19 mouse cellular contexts compared by ENCODE assay signal in the genomic region with DNA sequence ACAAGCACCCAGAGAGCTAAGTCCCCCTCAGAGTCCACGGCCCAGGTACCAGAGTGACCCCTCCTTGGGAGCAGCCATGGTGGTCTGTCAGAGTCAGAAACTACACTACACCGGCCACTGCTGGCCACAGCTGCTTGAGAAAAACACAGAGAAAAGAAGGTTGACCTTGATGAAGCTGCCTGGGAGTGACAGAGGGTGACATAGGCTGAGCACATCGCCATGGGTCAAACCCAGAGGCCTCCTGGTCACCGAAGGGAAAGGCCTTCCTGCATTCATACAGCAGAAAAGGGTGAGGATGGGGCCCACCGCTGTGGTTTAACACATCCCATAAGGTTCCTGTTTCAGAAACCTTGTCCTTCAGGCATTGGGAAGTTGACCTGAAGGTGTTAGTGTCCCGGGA.
DNase-seq lines count a peak whose midpoint lies in the region; ATAC-seq and TF ChIP-seq lines count a peak whose summit lies in the region.
"Had no signal": no experiment of that assay in that cellular context is flagged by ENCODE, and none has a peak within 500 bp of the region (broad histone marks: within the 10 kb centered on the region; RNA-seq: fewer than 3 reads in every experiment).

No protein-coding gene starts in this region.

- no peak overlapping the region for H3K4me2 ChIP-seq in hindbrain, embryonic 12.5 days (replicated peaks)
- no peak overlapping the region for H3K4me2 ChIP-seq in midbrain, embryonic 11.5 days
- no peak overlapping the region for H3K4me2 ChIP-seq in midbrain, postnatal 0 days (ENCODE audit: low read depth, low read length, poor library complexity, severe bottlenecking)
- H3K4me2 ChIP-seq: embryonic facial prominence, embryonic 12.5 days; forebrain, embryonic 13.5 days; forebrain, embryonic 15.5 days had no signal

- TF ChIP-seq CTCF in midbrain, postnatal 0 days (IDR thresholded peaks at IDR 0.05) = no peak

- no peak overlapping the region for H3K9ac ChIP-seq in hindbrain, embryonic 12.5 days
- no peak overlapping the region for H3K9ac ChIP-seq in midbrain, embryonic 11.5 days (ENCODE audit: low read length)
- H3K9ac ChIP-seq in midbrain, postnatal 0 days (replicated peaks; ENCODE audit: low read length, poor library complexity, severe bottlenecking) = no peak overlapping the region
- H3K9ac ChIP-seq: embryonic facial prominence, embryonic 12.5 days; forebrain, embryonic 13.5 days; forebrain, embryonic 15.5 days; forebrain, postnatal 0 days had no signal

- 62% methylated on average over 6 of the region's 6 CpGs for WGBS in hindbrain, embryonic 10.5 days
- 66% methylated on average over 6 of the region's 6 CpGs for WGBS in hindbrain, embryonic 12.5 days
- 66% methylated on average over 6 of the region's 6 CpGs for WGBS in midbrain, embryonic 11.5 days
- WGBS in midbrain, postnatal 0 days = 86% methylated on average over 6 of the region's 6 CpGs
- WGBS in limb, embryonic 10.5 days = 80% methylated on average over 6 of the region's 6 CpGs

- H3K4me3 ChIP-seq in hindbrain, embryonic 10.5 days = no peak overlapping the region
- H3K4me3 ChIP-seq in hindbrain, embryonic 12.5 days = no peak overlapping the region
- H3K4me3 ChIP-seq in midbrain, embryonic 11.5 days (ENCODE audit: low read depth, low read length) = no peak overlapping the region
- H3K4me3 ChIP-seq in midbrain, postnatal 0 days (ENCODE audit: low read depth, low read length) = no peak overlapping the region
- no peak overlapping the region for H3K4me3 ChIP-seq in limb, embryonic 10.5 days
- H3K4me3 ChIP-seq: embryonic facial prominence, embryonic 12.5 days; forebrain, embryonic 13.5 days; forebrain, embryonic 15.5 days had no signal

- no peak for DNase-seq in hindbrain, embryonic 10.5 days (ENCODE audit: low spot score)
- peak; percentile 53 for DNase-seq in midbrain, embryonic 11.5 days (ENCODE audit: low spot score, missing footprints)
- no peak for DNase-seq in midbrain, postnatal 0 days (ENCODE audit: low spot score)
- no peak for DNase-seq in limb, embryonic 10.5 days (ENCODE audit: low spot score)
- DNase-seq: adrenal gland, adult 2 months; adrenal gland, postnatal 10 days; adrenal gland, postnatal 25 days; cerebellum, adult 11 months; cerebellum, adult 18-20 months; cerebellum, adult 8-10 months; cerebellum, adult 9-11 months; cerebellum, postnatal 14 days; cerebellum, postnatal 36 days; embryo, embryonic 11 days; forebrain, postnatal 0 days had no signal

- ATAC-seq in hindbrain, embryonic 12.5 days (ENCODE audit: low FRiP score) = no peak
- ATAC-seq in midbrain, embryonic 11.5 days (ENCODE audit: low FRiP score) = no peak
- no peak for ATAC-seq in midbrain, postnatal 0 days (ENCODE audit: low FRiP score)
- ATAC-seq: forebrain, embryonic 13.5 days; forebrain, embryonic 15.5 days; forebrain, postnatal 0 days had no signal

- H3K27me3 ChIP-seq in hindbrain, embryonic 10.5 days (ENCODE audit: insufficient read depth, poor library complexity, severe bottlenecking) = peaks cover 23% of the 10 kb centered on the region
- peaks cover 10% of the 10 kb centered on the region; the same call in 1 of the 2 replicates for H3K27me3 ChIP-seq in hindbrain, embryonic 12.5 days
- no peaks in the 10 kb centered on the region; the same call in 1 of the 2 replicates for H3K27me3 ChIP-seq in midbrain, embryonic 11.5 days (ENCODE audit: control insufficient read depth, insufficient read depth, low read length)
- H3K27me3 ChIP-seq in midbrain, postnatal 0 days (ENCODE audit: insufficient read depth, low read length) = no peaks in the 10 kb centered on the region; the same call in none of the 2 replicates
- H3K27me3 ChIP-seq in limb, embryonic 10.5 days (ENCODE audit: low read depth, poor library complexity, severe bottlenecking) = peaks cover 48% of the 10 kb centered on the region
- H3K27me3 ChIP-seq: forebrain, embryonic 15.5 days had no signal

- no peaks in the 10 kb centered on the region for H3K36me3 ChIP-seq in hindbrain, embryonic 10.5 days
- no peaks in the 10 kb centered on the region for H3K36me3 ChIP-seq in hindbrain, embryonic 12.5 days
- no peaks in the 10 kb centered on the region for H3K36me3 ChIP-seq in midbrain, embryonic 11.5 days (ENCODE audit: control insufficient read depth, insufficient read depth, low read length)
- no peaks in the 10 kb centered on the region for H3K36me3 ChIP-seq in midbrain, postnatal 0 days (ENCODE audit: insufficient read depth, low read length)
- H3K36me3 ChIP-seq in limb, embryonic 10.5 days = no peaks in the 10 kb centered on the region
- H3K36me3 ChIP-seq: embryonic facial prominence, embryonic 12.5 days; forebrain, embryonic 15.5 days had no signal

- no peaks in the 10 kb centered on the region for H3K9me3 ChIP-seq in hindbrain, embryonic 10.5 days
- no peaks in the 10 kb centered on the region for H3K9me3 ChIP-seq in hindbrain, embryonic 12.5 days (replicated peaks)
- no peaks in the 10 kb centered on the region for H3K9me3 ChIP-seq in midbrain, embryonic 11.5 days (ENCODE audit: control insufficient read depth, low read length)
- no peaks in the 10 kb centered on the region for H3K9me3 ChIP-seq in midbrain, postnatal 0 days (ENCODE audit: low read length)
- no peaks in the 10 kb centered on the region for H3K9me3 ChIP-seq in limb, embryonic 10.5 days (replicated peaks)
- H3K9me3 ChIP-seq: embryonic facial prominence, embryonic 12.5 days; forebrain, embryonic 13.5 days; forebrain, embryonic 15.5 days had no signal

- peak overlapping the region; percentile 51 for H3K27ac ChIP-seq in hindbrain, embryonic 10.5 days
- H3K27ac ChIP-seq in hindbrain, embryonic 12.5 days = no peak overlapping the region
- no peak overlapping the region for H3K27ac ChIP-seq in midbrain, embryonic 11.5 days (ENCODE audit: low read depth, low read length)
- H3K27ac ChIP-seq in midbrain, postnatal 0 days (ENCODE audit: low read depth, low read length) = no peak overlapping the region
- H3K27ac ChIP-seq in limb, embryonic 10.5 days = no peak overlapping the region
- H3K27ac ChIP-seq: forebrain, embryonic 13.5 days; forebrain, embryonic 15.5 days had no signal

- H3K4me1 ChIP-seq in hindbrain, embryonic 10.5 days (replicated peaks) = peaks cover 22% of the 10 kb centered on the region
- H3K4me1 ChIP-seq in hindbrain, embryonic 12.5 days = peaks cover 5% of the 10 kb centered on the region
- H3K4me1 ChIP-seq in midbrain, embryonic 11.5 days (ENCODE audit: control insufficient read depth, insufficient read depth, low read length) = no peaks in the 10 kb centered on the region
- H3K4me1 ChIP-seq in midbrain, postnatal 0 days (ENCODE audit: insufficient read depth, low read length) = no peaks in the 10 kb centered on the region
- H3K4me1 ChIP-seq in limb, embryonic 10.5 days = peaks cover 39% of the 10 kb centered on the region
- H3K4me1 ChIP-seq: forebrain, embryonic 13.5 days; forebrain, embryonic 15.5 days had no signal
